Mouse (Mus musculus) limb, embryonic 14.5 days (tissue): ENCODE results near the gene Lif. TPM values are rescaled to one million over a fixed set of nuclear protein-coding genes. Genes with fewer than 3 reads are reported as not detected.
A peak's percentile ranks its signal among the peaks of the same experiment; 100 is the strongest.

ENCODE experiments used
- ATAC-seq: fragments of 200-750 bp; cut with Nextera tagmentation; 2 replicates; pipeline ENCODE4 v1.8.0; 2017; ENCODE audit warnings: low read depth, moderate number of reproducible peaks, moderate TSS enrichment; ENCODE audit not compliant: low FRiP score
- DNase-seq: peaks from one replicate; pipeline ENCODE4 v3.0.0-alpha.2; 2015; ENCODE audit warnings: low spot score
- H3K27ac ChIP-seq: fragments of 300-500 bp; sonication (generic); replicated peaks from 2 replicates; pipeline ENCODE4 v1.5.1; 2014; ENCODE audit warnings: low read depth, mild to moderate bottlenecking, low read length, moderate library complexity, mixed read lengths
- H3K27me3 ChIP-seq: fragments of 300-500 bp; sonication (generic); 2 replicates; pipeline ENCODE4 v1.6.1; 2014; ENCODE audit warnings: low read length, mixed read lengths; ENCODE audit not compliant: control insufficient read depth, insufficient read depth
- H3K36me3 ChIP-seq: fragments of 300-500 bp; sonication (generic); 2 replicates; pipeline ENCODE4 v1.6.1; 2014; ENCODE audit warnings: mild to moderate bottlenecking, low read length, moderate library complexity, mixed read lengths; ENCODE audit not compliant: control insufficient read depth, insufficient read depth
- H3K4me1 ChIP-seq: fragments of 300-500 bp; sonication (generic); 2 replicates; pipeline ENCODE4 v1.6.1; 2014; ENCODE audit warnings: antibody characterized with exemption, low read length, mixed read lengths; ENCODE audit not compliant: control insufficient read depth, insufficient read depth
- H3K4me2 ChIP-seq: fragments of 300-500 bp; sonication (generic); replicated peaks from 2 replicates; pipeline ENCODE4 v1.6.1; 2014; ENCODE audit warnings: low read depth, mild to moderate bottlenecking, low read length, moderate library complexity; ENCODE audit not compliant: severe bottlenecking
- H3K4me3 ChIP-seq: fragments of 300-500 bp; sonication (generic); replicated peaks from 2 replicates; pipeline ENCODE4 v1.5.1; 2014; ENCODE audit warnings: low read length
- H3K9ac ChIP-seq: fragments of 300-500 bp; sonication (generic); 2 replicates; pipeline ENCODE4 v1.6.1; 2014; ENCODE audit warnings: mild to moderate bottlenecking, low read depth, low read length, moderate library complexity; ENCODE audit not compliant: severe bottlenecking
- H3K9me3 ChIP-seq: fragments of 300-500 bp; sonication (generic); 2 replicates; pipeline ENCODE4 v1.6.1; 2016; ENCODE audit warnings: low read length; ENCODE audit not compliant: control insufficient read depth
- POLR2A ChIP-seq: fragments of 200-500 bp; IDR thresholded peaks from 2 replicates; pipeline ENCODE4 v1.8.0; 2012; ENCODE audit warnings: inconsistent platforms, mild to moderate bottlenecking, moderate library complexity, borderline replicate concordance; ENCODE audit not compliant: insufficient read depth, insufficient read length; ENCODE audit errors: extremely low read depth
- WGBS: fragments of 180-500 bp; shearing (Covaris S2); extraction: QIAGEN DNeasy Blood & Tissue Kit; methylation state at CpG from one replicate; pipeline ENCODE4 v1.1.7; 2014; 5-methylcytosine and 5-hydroxymethylcytosine counted together
- polyA plus RNA-seq, 2 experiments: library from polyadenylated mRNA; depleted of rRNA in 1 of 2; stranded (reverse) in 1 of 2; unstranded in 1 of 2; fragments of >200 nt; fragmentation: Nextera tagmentation in 1 of 2; extraction: Ambion mirVana in 1 of 2; gene quantifications; 2 replicates each; pipeline versions ENCODE4 v1.2.1 to v1.2.3; 2012 to 2014

Lif gene
- polyA plus RNA-seq, 2 experiments: 0.50 to 0.89 TPM

GRCm38 (mm10) chr11:4281852-4282251, 24.5 kb downstream of the Lif start:
- 64% methylated on average over 6 of the region's 6 CpGs for WGBS
- Histone ChIP-seq H3K36me3 (no peaks in the 10 kb centered on the region), H3K27me3 (no peaks in the 10 kb centered on the region), H3K9me3 (no peaks in the 10 kb centered on the region), H3K4me1 (peaks cover 1% of the 10 kb centered on the region; the same call in 1 of the 2 replicates), H3K27ac (no peak overlapping the region), H3K9ac (no peak overlapping the region), H3K4me2 (no peak overlapping the region), H3K4me3 (no peak overlapping the region)
- ATAC-seq (no peak), DNase-seq (no peak)
- TF ChIP-seq POLR2A: no peak

- Histone ChIP-seq H3K36me3 (no peaks in the 10 kb centered on the region), H3K4me3 (no peak overlapping the region), H3K4me2 (no peak overlapping the region), H3K9ac (no peak overlapping the region), H3K4me1 (no peaks in the 10 kb centered on the region), H3K27ac (no peak overlapping the region), H3K9me3 (no peaks in the 10 kb centered on the region), H3K27me3 (no peaks in the 10 kb centered on the region)
- ATAC-seq (peak; percentile 58; the same call in 1 of the 2 replicates), DNase-seq (no peak)
- no peak for TF ChIP-seq POLR2A
- 11% methylated on average over 4 of the region's 4 CpGs for WGBS
These were observed 26.3 kb downstream of the Lif start for GRCm38 (mm10) chr11:4283627-4284026.

- no peak overlapping the region for H3K27ac ChIP-seq
- WGBS: 68% methylated on average over 3 of the region's 3 CpGs
- H3K36me3 ChIP-seq: no peaks in the 10 kb centered on the region
- no peaks in the 10 kb centered on the region for H3K4me1 ChIP-seq
- no peak for ATAC-seq
- no peak overlapping the region for H3K4me3 ChIP-seq
- DNase-seq: no peak
- H3K9me3 ChIP-seq: no peaks in the 10 kb centered on the region
- no peaks in the 10 kb centered on the region for H3K27me3 ChIP-seq
- no peak overlapping the region for H3K4me2 ChIP-seq
- H3K9ac ChIP-seq: no peak overlapping the region
- TF ChIP-seq POLR2A: no peak
These were observed 31.9 kb downstream of the Lif start for GRCm38 (mm10) chr11:4289280-4289679.

GRCm38 (mm10) chr11:4291639-4292038, 34.3 kb downstream of the Lif start:
- H3K4me1 ChIP-seq: peaks cover 5% of the 10 kb centered on the region; the same call in 1 of the 2 replicates
- no peak overlapping the region for H3K9ac ChIP-seq
- no peaks in the 10 kb centered on the region for H3K36me3 ChIP-seq
- no peak for ATAC-seq
- TF ChIP-seq POLR2A: no peak
- no peaks in the 10 kb centered on the region for H3K27me3 ChIP-seq
- no peak overlapping the region for H3K4me3 ChIP-seq
- no peak overlapping the region for H3K27ac ChIP-seq
- no peaks in the 10 kb centered on the region for H3K9me3 ChIP-seq
- no peak overlapping the region for H3K4me2 ChIP-seq
- no peak for DNase-seq
- 60% methylated on average over 6 of the region's 6 CpGs for WGBS

GRCm38 (mm10) chr11:4292224-4292887, 35.0 kb downstream of the Lif start:
- no peak for TF ChIP-seq POLR2A

More at GRCm38 (mm10) chr11:4292224-4292887, 35.0 kb downstream of the Lif start:
- no peaks in the 10 kb centered on the region for H3K9me3 ChIP-seq
- ATAC-seq (no peak), DNase-seq (no peak)
- no peaks in the 10 kb centered on the region for H3K27me3 ChIP-seq
- no peak overlapping the region for H3K4me2 ChIP-seq
- H3K9ac ChIP-seq: no peak overlapping the region
- H3K4me1 ChIP-seq: peaks cover 5% of the 10 kb centered on the region; the same call in 1 of the 2 replicates
- WGBS: 68% methylated on average over 8 of the region's 8 CpGs
- H3K27ac ChIP-seq: no peak overlapping the region
- H3K4me3 ChIP-seq: no peak overlapping the region
- H3K36me3 ChIP-seq: no peaks in the 10 kb centered on the region
